Mouse (Mus musculus) liver, embryonic 12.5 days (tissue): ENCODE results near the gene Bmpr1a. TPM values are rescaled to one million over a fixed set of nuclear protein-coding genes. Genes with fewer than 3 reads are reported as not detected.

ENCODE experiments used
- ATAC-seq: fragments of 200-750 bp; cut with Nextera tagmentation; 2 replicates; pipeline ENCODE4 v1.8.0; 2017; ENCODE audit warnings: moderate number of reproducible peaks, mild to moderate bottlenecking, moderate library complexity
- H3K27ac ChIP-seq: fragments of 300-500 bp; sonication (generic); 2 replicates; pipeline ENCODE4 v1.5.1; 2016; ENCODE audit warnings: mild to moderate bottlenecking
- H3K27me3 ChIP-seq: fragments of 300-500 bp; sonication (generic); replicated peaks from 2 replicates; pipeline ENCODE4 v1.6.1; 2016; ENCODE audit warnings: mild to moderate bottlenecking, moderate library complexity
- H3K36me3 ChIP-seq: fragments of 300-500 bp; sonication (generic); 2 replicates; pipeline ENCODE4 v1.6.1; 2016; ENCODE audit warnings: mild to moderate bottlenecking, moderate library complexity
- H3K4me1 ChIP-seq: fragments of 300-500 bp; sonication (generic); 2 replicates; pipeline ENCODE4 v1.6.1; 2016
- H3K4me2 ChIP-seq: fragments of 300-500 bp; sonication (generic); 2 replicates; pipeline ENCODE4 v1.6.1; 2016; ENCODE audit warnings: mild to moderate bottlenecking, moderate library complexity
- H3K4me3 ChIP-seq: fragments of 300-500 bp; sonication (generic); 2 replicates; pipeline ENCODE4 v1.5.1; 2016; ENCODE audit warnings: mild to moderate bottlenecking, moderate library complexity
- H3K9ac ChIP-seq: fragments of 300-500 bp; sonication (generic); 2 replicates; pipeline ENCODE4 v1.6.1; 2016; ENCODE audit warnings: mild to moderate bottlenecking, moderate library complexity
- H3K9me3 ChIP-seq: fragments of 300-500 bp; sonication (generic); replicated peaks from 2 replicates; pipeline ENCODE4 v1.6.1; 2016; ENCODE audit warnings: mild to moderate bottlenecking, moderate library complexity
- WGBS: fragments of 180-500 bp; shearing (Covaris S2); methylation state at CpG from one replicate; pipeline ENCODE4 v1.1.7; 2016; ENCODE audit not compliant: insufficient replicate concordance; 5-methylcytosine and 5-hydroxymethylcytosine counted together
- polyA plus RNA-seq: library from polyadenylated mRNA; unstranded; fragments of >200 nt; fragmentation: Nextera tagmentation; extraction: Ambion mirVana; gene quantifications from 2 replicates; pipeline ENCODE4 v1.2.1, GENCODE M21; 2016

Bmpr1a gene
- polyA plus RNA-seq, 1 experiment from 2014 or later: 8.8 TPM

DNA sequence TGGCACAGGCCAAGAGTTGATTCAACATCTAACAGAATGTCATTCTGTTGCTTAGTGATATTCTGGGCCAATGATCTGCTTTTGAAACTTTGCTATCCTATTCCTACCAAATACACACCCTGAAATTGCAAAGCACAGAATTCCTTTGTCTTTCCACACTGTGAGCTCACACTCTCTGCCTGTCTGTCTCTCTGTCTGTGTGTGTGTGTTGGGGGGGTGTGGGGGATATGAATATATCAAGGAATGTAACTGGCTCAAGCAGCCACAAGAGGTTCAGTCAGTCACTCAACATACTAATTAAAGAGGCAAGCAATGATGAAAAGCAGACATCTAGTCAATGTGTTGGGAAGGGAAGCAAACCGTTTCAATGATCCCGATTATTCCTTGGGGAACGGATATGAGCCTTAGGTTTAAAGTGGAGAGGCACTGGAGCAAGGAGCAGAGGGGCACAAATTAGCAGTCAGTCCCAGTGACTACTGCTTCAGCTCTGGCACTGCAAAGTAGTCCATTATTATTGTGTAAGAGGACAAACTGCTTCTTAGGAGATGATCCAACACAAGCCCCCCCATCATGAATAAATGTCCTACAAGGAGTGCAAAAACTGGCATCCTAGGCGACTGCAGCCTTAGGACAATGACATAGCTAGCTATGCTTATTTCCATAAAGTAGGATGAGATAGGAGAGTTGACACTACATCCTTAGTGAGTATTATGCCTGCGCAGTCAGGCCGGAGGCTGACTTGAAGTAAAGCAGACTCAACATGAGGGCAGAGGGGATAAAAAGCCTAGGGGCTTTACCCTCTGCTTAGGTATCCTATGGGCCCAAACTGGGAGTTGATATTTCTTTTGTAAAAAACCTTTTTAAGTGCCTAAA is 19.4 kb downstream of the Bmpr1a start:
- no peak overlapping the region for H3K27ac ChIP-seq
- H3K9me3 ChIP-seq: no peaks in the 10 kb centered on the region
- no peaks in the 10 kb centered on the region for H3K36me3 ChIP-seq
- H3K4me2 ChIP-seq: no peak overlapping the region
- ATAC-seq: no peak
- H3K4me3 ChIP-seq: no peak overlapping the region
- H3K27me3 ChIP-seq: no peaks in the 10 kb centered on the region
- H3K4me1 ChIP-seq: peaks cover 13% of the 10 kb centered on the region; the same call in 1 of the 2 replicates
- WGBS: 71% methylated on average over 6 of the region's 6 CpGs
- no peak overlapping the region for H3K9ac ChIP-seq

DNA sequence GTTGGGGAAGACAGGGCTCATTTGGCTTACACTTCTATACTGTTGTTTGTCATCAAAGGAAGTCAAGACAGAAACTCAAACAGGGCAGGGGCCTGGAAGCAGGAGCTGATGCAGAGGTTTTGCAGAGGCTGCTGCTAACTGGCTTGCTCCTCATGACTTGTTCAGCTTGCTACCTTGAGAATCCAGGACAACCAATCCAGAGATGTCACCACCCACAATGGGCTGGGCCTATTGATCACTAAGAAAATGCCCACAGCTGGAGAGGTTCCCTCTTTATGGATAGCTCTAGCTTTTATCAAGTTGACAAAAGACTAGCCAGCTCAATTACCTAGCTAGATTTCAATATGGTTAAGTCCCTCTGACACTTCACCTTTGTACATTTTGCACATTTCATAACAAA is 31.6 kb downstream of the Bmpr1a start:
- Histone ChIP-seq H3K27me3 (no peaks in the 10 kb centered on the region), H3K9ac (no peak overlapping the region), H3K4me1 (no peaks in the 10 kb centered on the region), H3K9me3 (no peaks in the 10 kb centered on the region), H3K27ac (no peak overlapping the region), H3K4me3 (no peak overlapping the region), H3K36me3 (no peaks in the 10 kb centered on the region), H3K4me2 (no peak overlapping the region)
- ATAC-seq: no peak

DNA sequence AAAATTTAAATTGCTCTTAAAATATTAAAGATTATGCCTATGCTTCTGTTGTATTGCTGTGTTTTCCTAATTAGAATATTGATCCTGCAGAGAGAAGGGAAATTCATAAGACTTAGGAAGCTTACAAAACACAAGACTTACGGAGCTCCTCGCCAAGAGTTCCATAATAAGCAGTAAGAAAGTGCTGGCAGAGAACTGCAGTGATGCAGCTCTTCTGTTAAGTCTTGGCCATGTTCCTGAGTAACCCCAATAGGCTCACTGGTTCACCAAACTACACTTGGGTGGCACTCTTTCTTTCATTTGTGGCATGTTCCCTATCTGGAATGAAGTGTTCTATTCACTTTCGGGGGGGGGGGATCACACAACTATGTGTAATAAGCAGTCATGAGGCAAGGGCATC is 36.9 kb downstream of the Bmpr1a start:
- no peaks in the 10 kb centered on the region for H3K9me3 ChIP-seq
- H3K4me1 ChIP-seq: no peaks in the 10 kb centered on the region
- 57% methylated on average over 3 of the region's 3 CpGs for WGBS
- no peaks in the 10 kb centered on the region for H3K27me3 ChIP-seq
- no peak overlapping the region for H3K4me2 ChIP-seq
- no peak overlapping the region for H3K27ac ChIP-seq
- no peak overlapping the region for H3K9ac ChIP-seq
- H3K36me3 ChIP-seq: no peaks in the 10 kb centered on the region
- H3K4me3 ChIP-seq: no peak overlapping the region
- ATAC-seq: no peak

DNA sequence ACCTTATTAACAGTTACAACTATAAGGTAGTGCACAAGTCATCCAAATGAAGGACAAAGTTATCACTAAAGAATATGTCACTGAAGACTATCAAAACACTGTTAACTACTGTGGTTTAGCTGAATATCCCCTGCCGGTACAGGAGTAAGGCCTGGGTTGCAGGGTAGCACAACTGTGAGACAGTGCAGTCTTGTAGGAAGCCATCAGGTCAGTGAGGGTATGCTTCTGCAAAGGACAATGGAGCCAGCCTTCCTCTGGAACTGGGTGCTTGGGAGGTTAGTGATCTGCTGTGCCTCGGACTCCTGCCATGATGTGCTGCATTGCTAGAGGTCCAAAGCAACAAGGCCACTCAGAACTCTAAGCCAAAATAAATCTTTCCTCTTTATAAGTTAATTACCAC is 43.8 kb downstream of the Bmpr1a start:
- no peaks in the 10 kb centered on the region for H3K4me1 ChIP-seq
- no peak overlapping the region for H3K9ac ChIP-seq
- 0 out of 2 replicates have a peak, but pooled peaks cover 3% of the 10 kb centered on the region for H3K36me3 ChIP-seq
- no peak for ATAC-seq
- no peaks in the 10 kb centered on the region for H3K27me3 ChIP-seq
- 77% methylated on average over 2 of the region's 2 CpGs for WGBS
- no peak overlapping the region for H3K4me2 ChIP-seq
- no peak overlapping the region for H3K27ac ChIP-seq
- no peak overlapping the region for H3K4me3 ChIP-seq
- H3K9me3 ChIP-seq: no peaks in the 10 kb centered on the region

DNA sequence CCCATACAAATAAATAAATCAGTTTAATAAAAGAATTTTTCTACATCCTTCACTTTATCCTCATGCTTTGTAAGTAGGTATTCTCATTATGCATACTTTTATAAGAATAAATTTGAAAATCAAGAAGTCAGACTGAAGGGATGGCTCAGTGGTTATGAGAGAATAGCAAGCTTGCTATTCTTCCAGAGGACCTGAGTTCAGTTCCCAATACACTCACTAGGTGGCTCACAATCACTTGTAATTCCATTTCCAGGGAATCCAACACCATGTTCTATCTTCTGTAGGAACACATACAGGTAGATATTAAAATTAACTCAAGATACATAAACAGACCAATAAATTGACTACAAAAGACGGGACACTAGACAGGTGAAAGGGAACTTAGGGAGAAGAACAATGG is 44.3 kb downstream of the Bmpr1a start:
- Histone ChIP-seq H3K27ac (no peak overlapping the region), H3K27me3 (no peaks in the 10 kb centered on the region), H3K4me3 (no peak overlapping the region), H3K36me3 (0 out of 2 replicates have a peak, but pooled peaks cover 3% of the 10 kb centered on the region), H3K9me3 (no peaks in the 10 kb centered on the region), H3K9ac (no peak overlapping the region), H3K4me2 (no peak overlapping the region), H3K4me1 (no peaks in the 10 kb centered on the region; the same call in 1 of the 2 replicates)
- 56% methylated on average over 1 of the region's 1 CpGs for WGBS
- ATAC-seq: no peak

DNA sequence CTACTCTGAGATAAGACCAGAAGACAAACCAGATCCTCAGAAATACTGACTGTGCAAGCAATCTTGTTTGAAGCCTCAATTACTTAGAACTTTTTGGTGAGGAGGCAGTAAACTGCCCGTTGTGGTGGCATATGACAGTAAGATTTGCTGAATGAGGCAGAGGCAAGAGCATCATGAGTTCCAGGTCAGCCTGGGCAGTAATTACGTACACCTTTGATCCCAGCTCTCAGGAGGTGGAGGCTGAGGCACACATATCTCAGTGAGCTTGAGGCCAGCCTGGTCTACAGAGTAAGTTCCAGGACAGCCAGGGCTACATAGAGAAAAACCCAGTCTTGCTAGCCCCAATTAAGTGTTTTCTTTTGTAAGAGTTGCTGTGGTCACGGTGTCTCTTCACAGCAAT is 48.9 kb downstream of the Bmpr1a start:
- Histone ChIP-seq H3K4me2 (no peak overlapping the region), H3K36me3 (no peaks in the 10 kb centered on the region), H3K4me1 (no peaks in the 10 kb centered on the region; the same call in 1 of the 2 replicates), H3K27me3 (no peaks in the 10 kb centered on the region), H3K4me3 (no peak overlapping the region), H3K9ac (no peak overlapping the region), H3K9me3 (no peaks in the 10 kb centered on the region), H3K27ac (no peak overlapping the region)
- 68% methylated on average over 3 of the region's 3 CpGs for WGBS
- no peak for ATAC-seq

DNA sequence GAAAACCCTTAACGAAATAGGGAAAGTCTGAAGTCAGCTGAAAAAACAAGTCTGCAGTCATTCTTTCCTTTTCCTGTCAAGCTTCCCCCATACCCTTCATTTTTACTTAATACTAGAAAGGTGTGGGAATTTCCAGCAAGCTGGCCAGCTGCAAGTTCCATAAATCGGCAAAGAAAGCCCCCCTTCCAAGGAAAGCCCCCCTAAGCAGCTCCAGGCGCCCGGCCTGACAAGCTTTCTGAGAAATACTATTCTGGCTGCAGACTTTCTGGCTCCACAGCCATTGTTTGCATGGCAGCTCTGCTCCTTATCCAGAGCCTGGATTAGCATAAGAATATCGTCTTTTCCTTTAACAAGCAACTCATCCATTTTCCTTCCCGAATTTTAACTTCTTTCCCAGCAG is 49.5 kb downstream of the Bmpr1a start:
- Histone ChIP-seq H3K4me1 (no peaks in the 10 kb centered on the region; the same call in 1 of the 2 replicates), H3K27me3 (no peaks in the 10 kb centered on the region), H3K36me3 (no peaks in the 10 kb centered on the region), H3K4me2 (no peak overlapping the region), H3K9ac (no peak overlapping the region), H3K9me3 (no peaks in the 10 kb centered on the region), H3K27ac (no peak overlapping the region), H3K4me3 (no peak overlapping the region)
- WGBS: 50% methylated on average over 6 of the region's 6 CpGs
- ATAC-seq: no peak

DNA sequence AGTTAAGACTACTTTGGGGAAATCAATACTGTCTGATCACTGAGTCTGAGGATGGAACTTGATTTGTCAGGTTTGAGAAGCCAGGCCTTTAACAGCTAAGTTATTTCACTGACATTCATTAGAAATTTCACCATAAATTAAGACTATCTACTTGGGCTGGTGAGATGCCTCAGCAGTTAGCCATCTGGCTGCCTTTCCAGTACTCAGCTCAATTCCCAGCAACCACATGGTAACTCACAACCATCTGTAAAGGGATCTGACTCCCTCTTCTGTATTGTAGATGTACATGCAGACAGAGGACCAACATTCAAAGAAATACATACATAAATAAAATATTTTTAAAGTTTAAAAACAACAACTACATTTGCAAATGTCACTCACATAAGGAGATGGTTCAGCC is 51.3 kb downstream of the Bmpr1a start:
- Histone ChIP-seq H3K27me3 (no peaks in the 10 kb centered on the region), H3K9me3 (no peaks in the 10 kb centered on the region), H3K27ac (no peak overlapping the region), H3K4me2 (no peak overlapping the region), H3K9ac (no peak overlapping the region), H3K4me3 (no peak overlapping the region), H3K4me1 (no peaks in the 10 kb centered on the region; the same call in 1 of the 2 replicates), H3K36me3 (peaks cover 6% of the 10 kb centered on the region; the same call in 1 of the 2 replicates)
- ATAC-seq: no peak

DNA sequence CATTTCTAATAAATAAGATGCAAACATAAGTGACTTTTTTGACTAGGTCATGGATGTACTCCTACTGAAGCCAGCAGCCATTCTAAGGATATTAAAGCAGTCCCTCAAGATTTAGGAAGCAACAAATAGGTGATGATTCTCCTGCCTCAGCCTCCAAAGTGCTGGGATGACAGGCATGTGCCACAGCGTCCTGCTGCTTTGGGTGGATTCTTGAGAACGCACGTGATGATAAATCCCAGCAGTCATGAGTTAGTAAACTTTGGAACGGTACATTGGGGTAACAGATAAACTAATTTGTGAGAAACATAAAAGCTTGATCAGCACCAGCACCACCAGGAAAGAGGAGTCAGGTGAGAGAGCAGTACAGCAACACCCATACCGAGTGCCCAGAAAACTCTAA is 52.7 kb downstream of the Bmpr1a start:
- Histone ChIP-seq H3K27ac (no peak overlapping the region), H3K4me3 (no peak overlapping the region), H3K4me1 (no peaks in the 10 kb centered on the region; the same call in 1 of the 2 replicates), H3K9ac (no peak overlapping the region), H3K27me3 (no peaks in the 10 kb centered on the region), H3K4me2 (no peak overlapping the region), H3K9me3 (no peaks in the 10 kb centered on the region), H3K36me3 (peaks cover 11% of the 10 kb centered on the region)
- ATAC-seq: no peak
- WGBS: 75% methylated on average over 5 of the region's 5 CpGs

DNA sequence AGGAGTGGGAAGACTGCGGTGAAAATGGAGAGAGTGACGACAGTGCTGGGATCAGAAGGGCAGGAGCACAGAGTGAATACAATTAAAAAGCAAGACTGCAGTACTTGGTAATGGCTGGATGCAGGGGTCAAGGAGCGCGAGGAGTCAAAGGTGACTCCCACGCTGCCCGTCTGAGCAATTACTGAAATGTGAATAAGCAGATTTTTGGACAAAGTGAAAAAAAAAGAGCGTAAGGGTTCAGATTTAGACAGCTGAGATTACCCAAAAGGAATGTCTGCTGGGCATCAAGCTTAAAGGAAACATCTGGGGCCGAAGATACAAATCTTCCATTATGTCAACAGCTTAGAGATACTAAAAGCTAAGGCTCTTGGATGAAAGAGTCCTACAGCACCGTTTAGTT is 53.3 kb downstream of the Bmpr1a start:
- Histone ChIP-seq H3K27ac (no peak overlapping the region), H3K4me2 (no peak overlapping the region), H3K36me3 (peaks cover 11% of the 10 kb centered on the region), H3K9me3 (no peaks in the 10 kb centered on the region), H3K9ac (no peak overlapping the region), H3K4me3 (no peak overlapping the region), H3K4me1 (no peaks in the 10 kb centered on the region; the same call in 1 of the 2 replicates), H3K27me3 (no peaks in the 10 kb centered on the region)
- ATAC-seq: no peak
- WGBS: 69% methylated on average over 9 of the region's 9 CpGs

DNA sequence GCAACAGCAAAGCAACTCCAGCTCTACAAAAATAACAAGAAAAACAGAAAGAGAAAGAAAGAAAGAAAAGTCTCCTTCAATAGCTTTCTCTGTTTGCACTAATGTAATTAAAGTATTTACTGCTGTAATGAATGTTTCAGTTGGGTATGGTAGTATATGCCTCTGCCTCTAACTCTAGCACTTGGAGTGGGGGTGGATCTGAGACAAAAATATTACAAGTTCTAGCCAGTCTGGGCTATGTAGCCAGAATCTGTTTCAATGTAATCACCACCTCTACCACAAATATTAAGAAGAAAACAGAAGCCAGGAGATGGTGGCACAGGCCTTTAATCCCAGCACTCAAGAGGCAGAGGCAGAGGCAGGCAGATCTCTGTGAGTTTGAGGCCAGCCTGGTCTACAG is 54.7 kb downstream of the Bmpr1a start:
- Histone ChIP-seq H3K27ac (no peak overlapping the region), H3K9ac (no peak overlapping the region), H3K9me3 (no peaks in the 10 kb centered on the region), H3K27me3 (no peaks in the 10 kb centered on the region), H3K4me1 (no peaks in the 10 kb centered on the region), H3K4me2 (no peak overlapping the region), H3K36me3 (peaks cover 11% of the 10 kb centered on the region), H3K4me3 (no peak overlapping the region)
- ATAC-seq: no peak

DNA sequence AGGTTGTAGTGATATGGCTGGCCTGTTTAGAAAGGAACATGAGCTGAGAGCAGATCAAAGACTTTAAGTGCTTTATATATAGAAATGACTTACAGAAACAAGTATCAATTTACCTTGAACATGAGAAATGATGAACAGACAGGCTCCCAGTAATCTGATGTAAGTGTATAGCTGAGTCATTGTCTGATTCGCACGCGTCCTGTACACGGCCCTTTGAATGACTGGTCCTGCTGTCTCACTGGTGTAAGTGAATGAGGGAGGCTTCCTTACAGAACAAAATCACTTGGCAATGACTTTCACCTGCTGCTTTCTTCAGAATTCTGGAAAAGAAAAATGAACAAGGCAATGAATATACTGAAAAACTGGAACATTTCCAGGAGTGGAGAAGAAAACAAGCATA is 55.5 kb downstream of the Bmpr1a start:
- Histone ChIP-seq H3K36me3 (peaks cover 11% of the 10 kb centered on the region), H3K27ac (no peak overlapping the region), H3K4me3 (no peak overlapping the region), H3K4me1 (no peaks in the 10 kb centered on the region), H3K27me3 (no peaks in the 10 kb centered on the region), H3K4me2 (no peak overlapping the region), H3K9ac (no peak overlapping the region), H3K9me3 (no peaks in the 10 kb centered on the region)
- WGBS: 73% methylated on average over 4 of the region's 4 CpGs
- no peak for ATAC-seq

DNA sequence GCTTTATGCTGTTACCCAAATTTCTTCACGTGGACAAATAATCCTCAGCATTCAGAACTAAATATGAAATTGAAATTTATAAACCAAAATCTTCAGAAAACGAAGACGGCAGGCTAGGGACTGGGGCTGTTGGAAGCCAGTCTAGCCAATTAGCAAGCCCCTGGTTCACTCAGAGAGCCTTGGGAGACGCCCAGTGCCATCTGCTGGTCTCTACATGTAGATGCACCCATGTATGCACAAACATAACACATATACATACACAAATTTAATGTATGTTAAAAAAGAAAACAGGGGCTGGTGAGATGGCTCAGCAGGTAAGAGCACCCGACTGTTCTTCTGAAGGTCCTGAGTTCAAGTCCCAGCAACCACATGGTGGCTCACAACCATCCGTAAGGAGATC is 56.5 kb downstream of the Bmpr1a start:
- H3K4me3 ChIP-seq: no peak overlapping the region
- H3K27me3 ChIP-seq: no peaks in the 10 kb centered on the region
- H3K4me2 ChIP-seq: no peak overlapping the region
- peaks cover 11% of the 10 kb centered on the region for H3K36me3 ChIP-seq
- 77% methylated on average over 6 of the region's 6 CpGs for WGBS
- H3K9me3 ChIP-seq: no peaks in the 10 kb centered on the region
- no peak overlapping the region for H3K27ac ChIP-seq
- no peak overlapping the region for H3K9ac ChIP-seq
- ATAC-seq: no peak
- H3K4me1 ChIP-seq: no peaks in the 10 kb centered on the region
